Mouse (Mus musculus): ENCODE measurements around the gene Slc24a4.

GRCm38 (mm10) chr12:102296967-102297366, 168.4 kb downstream of the Slc24a4 start:
- TF ChIP-seq CTCF (IDR thresholded peaks at IDR 0.05; ENCODE audit: borderline replicate concordance, extremely low read depth, insufficient read depth, insufficient read length) (no peak), POLR2A (IDR thresholded peaks at IDR 0.05; ENCODE audit: borderline replicate concordance, extremely low read depth, insufficient read depth, insufficient read length, poor library complexity, severe bottlenecking) (no peak)

Measured in brain, embryonic 14.5 days (tissue).